Mouse (Mus musculus) embryonic fibroblast, embryonic 13.5 days (primary cell): ENCODE data around the gene Lipa.

Experiments
- CTCF ChIP-seq: IDR thresholded peaks from 2 replicates; pipeline ENCODE4 v1.5.1; 2011; ENCODE audit warnings: mild to moderate bottlenecking, control low read depth, low read length, moderate library complexity, borderline replicate concordance; ENCODE audit not compliant: insufficient read depth
- POLR2A ChIP-seq: IDR thresholded peaks from 2 replicates; pipeline ENCODE4 v1.6.1; 2011; ENCODE audit warnings: low read depth, mild to moderate bottlenecking, control low read depth, low read length, moderate library complexity

- no peak for TF ChIP-seq POLR2A
- TF ChIP-seq CTCF: no peak
Observed at GRCm38 (mm10) chr19:34521978-34522377, 5.3 kb downstream of the Lipa start.
